Mouse (Mus musculus): ENCODE data around the gene Prcc.

- no peak for TF ChIP-seq CTCF (IDR thresholded peaks at IDR 0.05; ENCODE audit: insufficient read depth, low read length)
- no peak for TF ChIP-seq POLR2A (IDR thresholded peaks at IDR 0.05; ENCODE audit: borderline replicate concordance, extremely low read depth, low read depth, low read length)
Measured at GRCm38 (mm10) chr3:87832109-87832859, 53.1 kb downstream of the Prcc start.
